Mouse (Mus musculus) MEL (cell line): ENCODE results near the gene Rab1a. TPM values are rescaled to one million over a fixed set of nuclear protein-coding genes. Genes with fewer than 3 reads are reported as not detected.

ENCODE experiments used
- DNase-seq: peaks from one replicate; pipeline ENCODE4 v3.0.0; 2011; ENCODE audit warnings: low read depth, low spot score
- H3K27ac ChIP-seq: 2 replicates; pipeline ENCODE4 v1.5.1; 2012; ENCODE audit warnings: low read depth, mild to moderate bottlenecking, control low read depth, low read length, moderate library complexity; ENCODE audit not compliant: control insufficient read depth
- H3K27me3 ChIP-seq, 2 experiments: fragments of 150-350 bp in 1 of 2; sonication (generic) in 1 of 2; 2 replicates each; pipeline ENCODE4 v1.6.1; 2012; ENCODE audit warnings: low read length in 2 of 2, mild to moderate bottlenecking in 2 of 2, improper control_type of control experiment in 1 of 2, moderate library complexity in 1 of 2; ENCODE audit not compliant: insufficient read depth in 2 of 2, control insufficient read depth in 1 of 2
- H3K36me3 ChIP-seq, 2 experiments: 2 replicates each; pipeline ENCODE4 v1.6.1; 2012 to 2014; ENCODE audit warnings: low read length in 2 of 2, improper control_type of control experiment in 1 of 2, inconsistent platforms in 1 of 2, mild to moderate bottlenecking in 1 of 2; ENCODE audit not compliant: insufficient read depth in 2 of 2, control insufficient read depth in 1 of 2
- H3K4me1 ChIP-seq, 2 experiments: fragments of 150-350 bp in 1 of 2; sonication (generic) in 1 of 2; 2 replicates each; pipeline ENCODE4 v1.6.1; 2012; ENCODE audit warnings: low read length in 2 of 2, improper control_type of control experiment in 1 of 2, mild to moderate bottlenecking in 1 of 2; ENCODE audit not compliant: insufficient read depth in 2 of 2, control insufficient read depth in 1 of 2
- H3K4me3 ChIP-seq, 2 experiments: fragments of 150-350 bp in 1 of 2; sonication (generic) in 1 of 2; 2 replicates each; pipeline ENCODE4 v1.5.1; 2012; ENCODE audit warnings: low read depth in 2 of 2, low read length in 2 of 2, mild to moderate bottlenecking in 2 of 2, moderate library complexity in 2 of 2, control low read depth in 1 of 2, improper control_type of control experiment in 1 of 2; ENCODE audit not compliant: control insufficient read depth in 1 of 2, insufficient read depth in 1 of 2
- H3K79me2 ChIP-seq: 2 replicates; pipeline ENCODE4 v1.6.1; 2012; ENCODE audit warnings: mild to moderate bottlenecking, low read length, moderate library complexity; ENCODE audit not compliant: control insufficient read depth, poor library complexity, insufficient read depth
- H3K9ac ChIP-seq: 2 replicates; pipeline ENCODE4 v1.6.1; 2012; ENCODE audit warnings: low read depth, mild to moderate bottlenecking, control low read depth, low read length, moderate library complexity; ENCODE audit not compliant: control insufficient read depth, poor library complexity, severe bottlenecking
- H3K9me3 ChIP-seq: fragments of 150-350 bp; sonication (generic); replicated peaks from 2 replicates; pipeline ENCODE4 v1.6.1; 2012; ENCODE audit warnings: mild to moderate bottlenecking, low read length, improper control_type of control experiment, moderate library complexity; ENCODE audit not compliant: insufficient read depth
- CHD1 ChIP-seq: IDR thresholded peaks from 2 replicates; pipeline ENCODE4 v1.6.1; 2012; ENCODE audit warnings: low read depth, mild to moderate bottlenecking, inconsistent platforms, low read length, improper control_type of control experiment
- CHD2 ChIP-seq: IDR thresholded peaks from 2 replicates; pipeline ENCODE4 v1.6.1; 2011; ENCODE audit warnings: low read length, improper control_type of control experiment
- E2F4 ChIP-seq: IDR thresholded peaks from 2 replicates; pipeline ENCODE4 v1.6.1; 2011; ENCODE audit warnings: low read depth, low read length, improper control_type of control experiment, borderline replicate concordance
- ETS1 ChIP-seq: IDR thresholded peaks from 2 replicates; pipeline ENCODE4 v1.6.1; 2012; ENCODE audit warnings: low read depth, mild to moderate bottlenecking, inconsistent platforms, low read length, improper control_type of control experiment, moderate library complexity
- KAT2A ChIP-seq: conservative IDR thresholded peaks from 2 replicates; pipeline ENCODE4 v1.6.1; 2012; ENCODE audit warnings: low read depth, low read length, improper control_type of control experiment, inconsistent platforms
- MAX ChIP-seq: IDR thresholded peaks from 2 replicates; pipeline ENCODE4 v1.6.1; 2011; ENCODE audit warnings: low read length, improper control_type of control experiment
- MAZ ChIP-seq: IDR thresholded peaks from 2 replicates; pipeline ENCODE4 v1.6.1; 2012; ENCODE audit warnings: low read depth, mild to moderate bottlenecking, inconsistent platforms, low read length, improper control_type of control experiment
- MEF2A ChIP-seq: IDR thresholded peaks from 2 replicates; pipeline ENCODE4 v1.6.1; 2014; ENCODE audit warnings: low read depth, mild to moderate bottlenecking, inconsistent platforms, low read length, improper control_type of control experiment; ENCODE audit not compliant: poor library complexity, insufficient replicate concordance, severe bottlenecking; ENCODE audit errors: extremely low read depth
- MXI1 ChIP-seq: IDR thresholded peaks from 2 replicates; pipeline ENCODE4 v1.6.1; 2011; ENCODE audit warnings: mild to moderate bottlenecking, low read depth, low read length, improper control_type of control experiment
- MYB ChIP-seq: IDR thresholded peaks from 2 replicates; pipeline ENCODE4 v1.6.1; 2011; ENCODE audit warnings: mild to moderate bottlenecking, low read depth, low read length, improper control_type of control experiment
- NRF1 ChIP-seq: IDR thresholded peaks from 2 replicates; pipeline ENCODE4 v1.6.1; 2014; ENCODE audit warnings: low read depth, mild to moderate bottlenecking, inconsistent platforms, low read length, improper control_type of control experiment, moderate library complexity; ENCODE audit not compliant: poor library complexity, insufficient read depth, severe bottlenecking
- POLR2A ChIP-seq, 2 experiments: IDR thresholded peaks; 2 replicates each; pipeline ENCODE4 v1.6.1; 2011 to 2012; ENCODE audit warnings: low read length in 2 of 2, mild to moderate bottlenecking in 2 of 2, control low read depth in 1 of 2, improper control_type of control experiment in 1 of 2, low read depth in 1 of 2, moderate library complexity in 1 of 2; ENCODE audit not compliant: control insufficient read depth in 1 of 2, insufficient read depth in 1 of 2, poor library complexity in 1 of 2
- RAD21 ChIP-seq: IDR thresholded peaks from 2 replicates; pipeline ENCODE4 v1.6.1; 2011; ENCODE audit warnings: mild to moderate bottlenecking, low read depth, low read length, improper control_type of control experiment
- RCOR1 ChIP-seq: IDR thresholded peaks from 2 replicates; pipeline ENCODE4 v1.6.1; 2012; ENCODE audit warnings: low read depth, mild to moderate bottlenecking, inconsistent platforms, low read length, improper control_type of control experiment
- TBP ChIP-seq: IDR thresholded peaks from 2 replicates; pipeline ENCODE4 v1.8.0; 2011; ENCODE audit warnings: low read depth, low read length, improper control_type of control experiment
- TCF12 ChIP-seq: IDR thresholded peaks from 2 replicates; pipeline ENCODE4 v1.6.1; 2014; ENCODE audit warnings: low read depth, mild to moderate bottlenecking, inconsistent platforms, low read length, improper control_type of control experiment, moderate library complexity
- ZC3H11A ChIP-seq: IDR thresholded peaks from 2 replicates; pipeline ENCODE4 v1.6.1; 2012; ENCODE audit warnings: low read depth, mild to moderate bottlenecking, inconsistent platforms, low read length, improper control_type of control experiment
- ZMIZ1 ChIP-seq: IDR thresholded peaks from 2 replicates; pipeline ENCODE4 v1.6.1; 2012; ENCODE audit warnings: low read depth, mild to moderate bottlenecking, inconsistent platforms, low read length, improper control_type of control experiment, moderate library complexity
- ZNF384 ChIP-seq: IDR thresholded peaks from 2 replicates; pipeline ENCODE4 v1.6.1; 2012; ENCODE audit warnings: low read depth, mild to moderate bottlenecking, inconsistent platforms, low read length, improper control_type of control experiment
- polyA plus RNA-seq, 2 experiments: library from polyadenylated mRNA; stranded (reverse) in 1 of 2; unstranded in 1 of 2; fragments of >175 nt in 1 of 2; fragments of >200 nt in 1 of 2; gene quantifications; 2 replicates each; pipeline versions ENCODE4 v1.2.1 to v1.2.4; 2012; ENCODE audit warnings: low replicate concordance in 2 of 2, low read depth in 1 of 2; ENCODE audit not compliant: insufficient read length in 2 of 2, insufficient read depth in 1 of 2, missing spikeins in 1 of 2
- total RNA-seq: library from RNA; depleted of rRNA; stranded (reverse); fragments of 300-350 nt; gene quantifications from 2 replicates; pipeline ENCODE4 v1.2.3, GENCODE M21; 2012

Rab1a gene
- total and polyA plus RNA-seq, 3 experiments: 79.5 to 336 (median 139) TPM

DNA sequence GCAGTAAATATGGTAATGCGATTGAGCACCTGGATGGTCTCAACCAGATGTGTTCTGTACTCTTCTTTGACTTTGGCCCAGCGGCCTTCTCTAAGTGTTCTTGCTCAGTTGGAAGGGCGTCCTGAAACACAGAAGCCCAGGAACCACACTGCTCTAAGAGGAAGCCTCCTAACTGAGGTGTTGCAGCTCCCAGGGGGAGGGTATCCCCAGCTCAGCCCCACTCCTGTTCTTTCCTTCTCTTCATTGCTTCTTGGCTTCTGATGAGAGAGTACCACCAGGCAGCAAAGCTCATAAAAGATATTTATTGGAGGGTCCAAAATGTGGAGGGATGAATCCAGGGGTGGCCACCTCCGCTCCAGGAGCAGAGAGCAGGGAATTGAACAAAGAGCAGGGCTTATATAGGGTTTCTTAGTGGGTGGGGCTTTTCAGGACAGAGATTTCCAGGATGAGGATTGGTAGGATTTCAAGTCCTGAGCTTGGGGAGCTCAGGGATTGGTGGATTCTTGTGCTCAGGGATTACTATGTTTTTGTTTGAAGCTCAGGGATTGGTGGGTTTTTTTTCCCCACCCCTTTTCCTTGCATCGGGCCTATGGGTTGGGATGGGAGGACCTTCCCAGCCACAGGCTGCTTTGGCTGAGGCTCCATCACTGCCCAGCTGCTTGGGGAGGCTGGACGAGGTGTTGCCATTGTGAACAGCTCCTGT is 49.4 kb downstream of the Rab1a start:
- H3K27ac ChIP-seq: no peak overlapping the region

DNA sequence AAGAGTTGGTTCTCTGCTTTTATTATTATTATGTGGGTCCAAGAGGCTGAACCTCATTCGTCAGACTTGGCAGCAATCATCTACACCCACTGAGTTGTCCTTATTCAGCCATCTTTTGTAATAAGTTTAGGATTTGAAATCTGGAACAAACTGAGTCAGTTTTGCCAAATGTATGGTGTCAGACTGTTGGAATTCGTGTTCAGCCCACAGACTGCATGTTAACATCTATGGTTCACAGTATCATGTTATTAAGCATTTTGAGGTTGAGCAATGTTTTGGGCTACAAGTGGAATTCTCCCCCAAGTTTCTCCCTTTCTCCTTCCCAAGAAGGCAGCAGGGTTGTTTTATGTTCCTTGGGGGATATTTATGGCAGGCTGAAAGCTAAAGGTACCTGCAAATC is 51.9 kb downstream of the Rab1a start:
- no peak overlapping the region for H3K9ac ChIP-seq
- peak; percentile 25; the same call in 1 of the 2 replicates for TF ChIP-seq MAX
- no peak for TF ChIP-seq RCOR1
- no peak overlapping the region for H3K4me3 ChIP-seq
- peaks cover 4 to 10% of the 10 kb centered on the region in 2 experiments for H3K4me1 ChIP-seq
- no peak overlapping the region for H3K27ac ChIP-seq
- DNase-seq: no peak
- H3K9me3 ChIP-seq: no peaks in the 10 kb centered on the region
- H3K36me3 ChIP-seq: peaks cover 0 to 8% of the 10 kb centered on the region in 2 experiments; a peak in 2 of 4 replicates
- peaks cover 11% of the 10 kb centered on the region for H3K79me2 ChIP-seq
- H3K27me3 ChIP-seq: peaks cover 0 to under 1% of the 10 kb centered on the region in 2 experiments; a peak in 2 of 4 replicates

More for the DNA sequence above, 49.4 kb downstream of the Rab1a start:
- Histone ChIP-seq H3K9ac (no peak overlapping the region), H3K4me1 (peaks cover 6 to 24% of the 10 kb centered on the region in 2 experiments), H3K36me3 (peaks cover 0 to 12% of the 10 kb centered on the region in 2 experiments; a peak in 2 of 4 replicates), H3K27me3 (no peaks in the 10 kb centered on the region; a peak in 1 of 4 replicates), H3K79me2 (peaks cover 19% of the 10 kb centered on the region), H3K9me3 (no peaks in the 10 kb centered on the region), H3K4me3 (0 out of 4 replicates have a peak overlapping the region, but pooled peaks of 1 of the 2 experiments have one; percentile 89)
- TF ChIP-seq MXI1 (peak; percentile 24; the same call in 1 of the 2 replicates), TCF12 (no peak), TBP (0 out of 2 replicates have a peak, but pooled peaks have one; percentile 42)
- DNase-seq: peak; percentile 47

DNA sequence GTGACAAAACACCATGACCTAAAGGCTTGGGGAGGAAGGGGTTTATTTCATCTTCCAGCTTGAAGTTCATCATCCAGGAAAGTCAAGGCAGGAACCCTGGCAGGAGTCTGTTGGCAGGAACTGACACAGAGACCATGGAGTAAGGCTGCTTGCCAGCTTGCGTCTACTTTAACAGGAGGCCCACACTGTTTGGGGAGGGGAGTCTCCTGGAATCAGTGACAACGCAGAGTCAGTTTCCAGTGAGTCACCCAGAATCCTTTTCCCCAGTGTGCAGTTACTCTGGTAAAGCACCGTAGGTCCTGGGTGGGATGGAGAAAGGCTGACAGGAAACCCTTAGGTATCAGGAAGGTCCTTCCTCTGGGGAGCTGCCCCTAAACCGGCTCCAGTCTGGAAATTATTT is 53.6 kb downstream of the Rab1a start:
- H3K79me2 ChIP-seq: no peaks in the 10 kb centered on the region
- peaks cover 0 to 6% of the 10 kb centered on the region in 2 experiments; a peak in 2 of 4 replicates for H3K4me1 ChIP-seq
- H3K4me3 ChIP-seq: no peak overlapping the region
- peaks cover 0 to 2% of the 10 kb centered on the region in 2 experiments for H3K27me3 ChIP-seq
- 0 out of 4 replicates have a peak, but pooled peaks cover 0 to 3% of the 10 kb centered on the region in 2 experiments for H3K36me3 ChIP-seq
- DNase-seq: no peak
- H3K9me3 ChIP-seq: no peaks in the 10 kb centered on the region
- no peak overlapping the region for H3K9ac ChIP-seq
- TF ChIP-seq RAD21 (no peak), ZNF384 (no peak), CHD2 (no peak), TBP (no peak), ZC3H11A (no peak), E2F4 (no peak), MEF2A (no peak), POLR2A (IDR thresholded peaks at IDR 0.05; ENCODE audit: control insufficient read depth in 1 of 2, insufficient read depth in 1 of 2, low read depth in 1 of 2, low read length in 2 of 2, poor library complexity in 1 of 2) (no peak), KAT2A (no peak), TCF12 (no peak), MXI1 (no peak), MYB (no peak), MAZ (no peak), ETS1 (no peak), ZMIZ1 (no peak), NRF1 (no peak), CHD1 (no peak)
- H3K27ac ChIP-seq: no peak overlapping the region
